Mouse (Mus musculus): Measurements from ENCODE around the gene Daam2. TPM values are rescaled to one million over a fixed set of nuclear protein-coding genes. Genes with fewer than 3 reads are reported as not detected.

Gene Daam2
- polyA plus RNA-seq, 1 experiment from 2014 or later: 4.7 TPM

DNA sequence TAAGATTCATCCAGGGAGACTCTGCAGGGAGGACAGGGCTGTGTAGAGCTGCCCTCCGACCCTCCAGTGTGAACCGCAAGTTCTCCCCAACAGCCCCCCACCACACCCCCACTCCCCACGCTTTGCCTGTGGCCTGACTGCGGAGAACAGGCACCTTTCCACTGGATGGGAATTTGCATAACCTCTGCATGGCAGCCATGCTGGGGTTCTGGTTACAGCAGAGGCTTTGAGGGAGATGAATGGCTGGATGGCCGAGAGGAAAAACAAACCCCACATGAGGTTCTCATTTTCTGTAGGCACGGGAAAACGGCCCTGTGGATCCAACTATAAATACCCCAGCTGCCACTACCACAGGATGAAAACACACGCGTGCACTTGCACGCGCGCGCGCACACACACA, 23.4 kb downstream of the Daam2 start:
- no peaks in the 10 kb centered on the region for H3K36me3 ChIP-seq (ENCODE audit: insufficient read depth, low read length)
- no peak overlapping the region for H3K4me2 ChIP-seq (ENCODE audit: low read length)
- H3K4me1 ChIP-seq (replicated peaks; ENCODE audit: insufficient read depth, low read length): 0 out of 2 replicates have a peak, but pooled peaks cover 8% of the 10 kb centered on the region
- no peak for DNase-seq (ENCODE audit: low spot score)
- no peak for TF ChIP-seq CTCF (IDR thresholded peaks at IDR 0.05; ENCODE audit: low read depth)
- ATAC-seq (replicated peaks; ENCODE audit: low FRiP score, low read depth): no peak
- H3K27ac ChIP-seq: no peak overlapping the region
- no peak overlapping the region for H3K4me3 ChIP-seq (replicated peaks; ENCODE audit: low read depth, low read length)
- 60% methylated on average over 14 of the region's 14 CpGs for WGBS
- no peaks in the 10 kb centered on the region for H3K27me3 ChIP-seq (ENCODE audit: insufficient read depth, low read length)
- H3K9me3 ChIP-seq (replicated peaks; ENCODE audit: low read length): no peaks in the 10 kb centered on the region
- no peak overlapping the region for H3K9ac ChIP-seq (ENCODE audit: low read depth, low read length)

DNA sequence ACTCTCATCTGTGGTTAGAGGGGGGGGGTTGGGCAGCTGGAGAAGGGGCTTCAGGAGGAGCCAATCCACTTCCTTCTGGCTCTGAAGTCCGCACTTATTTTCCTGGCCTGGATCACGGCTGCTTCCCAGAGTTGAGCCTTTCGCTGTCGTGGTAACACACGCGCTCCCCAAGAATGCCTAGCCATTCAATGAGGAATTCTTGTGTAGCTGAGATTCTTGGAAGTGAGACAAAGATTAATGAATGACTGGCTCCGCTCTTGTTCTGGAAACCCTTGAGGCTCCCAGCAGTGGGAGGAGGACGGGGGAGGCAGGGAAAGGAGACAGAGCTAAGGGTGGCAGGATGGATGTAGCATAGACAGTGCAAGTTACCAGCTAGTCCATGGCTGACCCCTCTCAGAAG, 24.9 kb downstream of the Daam2 start:
- Histone ChIP-seq H3K36me3 (ENCODE audit: insufficient read depth, low read length) (no peaks in the 10 kb centered on the region), H3K9me3 (replicated peaks; ENCODE audit: low read length) (no peaks in the 10 kb centered on the region), H3K27ac (no peak overlapping the region), H3K9ac (ENCODE audit: low read depth, low read length) (no peak overlapping the region), H3K27me3 (ENCODE audit: insufficient read depth, low read length) (no peaks in the 10 kb centered on the region), H3K4me1 (replicated peaks; ENCODE audit: insufficient read depth, low read length) (0 out of 2 replicates have a peak, but pooled peaks cover 8% of the 10 kb centered on the region), H3K4me2 (ENCODE audit: low read length) (peak overlapping the region; percentile 21; the same call in 1 of the 2 replicates), H3K4me3 (replicated peaks; ENCODE audit: low read depth, low read length) (no peak overlapping the region)
- no peak for TF ChIP-seq CTCF (IDR thresholded peaks at IDR 0.05; ENCODE audit: low read depth)
- DNase-seq (ENCODE audit: low spot score): peak; percentile 94
- WGBS: 23% methylated on average over 8 of the region's 8 CpGs
- ATAC-seq (replicated peaks; ENCODE audit: low FRiP score, low read depth): peak; percentile 72

DNA sequence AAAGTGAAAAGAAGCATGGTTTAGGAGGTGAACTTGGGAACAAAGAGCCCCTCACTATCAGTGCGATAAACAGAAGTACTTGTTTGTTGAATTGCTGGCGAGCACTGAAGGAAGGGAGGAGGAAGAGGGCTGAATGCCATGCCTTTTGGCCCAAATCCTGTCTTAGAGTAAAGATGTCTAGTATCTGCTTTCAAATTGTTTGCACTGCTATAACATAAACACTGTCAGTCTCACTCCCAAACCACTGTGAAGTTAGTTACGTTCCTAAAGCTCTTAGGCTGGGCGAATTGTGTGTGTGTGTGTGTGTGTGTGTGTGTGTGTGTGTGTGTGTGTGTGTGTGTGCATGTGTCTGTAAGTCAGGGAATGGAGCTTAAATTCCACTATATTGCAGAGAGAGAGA, 28.6 kb downstream of the Daam2 start:
- H3K4me1 ChIP-seq (replicated peaks; ENCODE audit: insufficient read depth, low read length): 0 out of 2 replicates have a peak, but pooled peaks cover 3% of the 10 kb centered on the region
- no peak overlapping the region for H3K4me3 ChIP-seq (replicated peaks; ENCODE audit: low read depth, low read length)
- no peaks in the 10 kb centered on the region for H3K27me3 ChIP-seq (ENCODE audit: insufficient read depth, low read length)
- H3K36me3 ChIP-seq (ENCODE audit: insufficient read depth, low read length): no peaks in the 10 kb centered on the region
- H3K9me3 ChIP-seq (replicated peaks; ENCODE audit: low read length): no peaks in the 10 kb centered on the region
- no peak for DNase-seq (ENCODE audit: low spot score)
- ATAC-seq (replicated peaks; ENCODE audit: low FRiP score, low read depth): no peak
- H3K9ac ChIP-seq (ENCODE audit: low read depth, low read length): no peak overlapping the region
- TF ChIP-seq CTCF (IDR thresholded peaks at IDR 0.05; ENCODE audit: low read depth): no peak
- WGBS: 35% methylated on average over 4 of the region's 4 CpGs
- no peak overlapping the region for H3K4me2 ChIP-seq (ENCODE audit: low read length)
- H3K27ac ChIP-seq: no peak overlapping the region

DNA sequence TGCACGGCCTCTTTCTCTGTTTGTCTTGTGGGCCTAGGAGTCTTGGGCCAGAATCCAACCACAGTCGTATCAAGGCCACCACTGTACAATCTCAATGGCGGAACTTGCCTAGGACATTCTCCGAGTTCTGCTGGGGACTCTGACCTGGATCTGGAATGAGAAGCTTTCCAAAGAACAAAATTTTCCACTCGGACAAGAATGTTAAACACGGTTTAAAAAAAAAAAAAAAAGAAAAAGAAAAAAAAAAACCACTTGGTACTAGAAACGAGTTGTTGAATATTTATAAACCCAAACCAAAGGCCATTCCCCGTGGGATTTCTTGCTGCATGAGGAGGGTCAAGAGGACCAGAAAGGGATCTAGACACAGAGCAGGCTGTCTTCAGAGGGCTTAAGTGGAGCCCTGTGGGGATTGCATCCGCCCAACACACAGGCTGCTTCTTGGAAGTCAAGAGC, 29.9 kb downstream of the Daam2 start:
- Histone ChIP-seq H3K4me1 (replicated peaks; ENCODE audit: insufficient read depth, low read length) (0 out of 2 replicates have a peak, but pooled peaks cover 3% of the 10 kb centered on the region), H3K27ac (no peak overlapping the region), H3K4me3 (replicated peaks; ENCODE audit: low read depth, low read length) (no peak overlapping the region), H3K9me3 (replicated peaks; ENCODE audit: low read length) (no peaks in the 10 kb centered on the region), H3K4me2 (ENCODE audit: low read length) (no peak overlapping the region), H3K27me3 (ENCODE audit: insufficient read depth, low read length) (no peaks in the 10 kb centered on the region), H3K36me3 (ENCODE audit: insufficient read depth, low read length) (no peaks in the 10 kb centered on the region), H3K9ac (ENCODE audit: low read depth, low read length) (no peak overlapping the region)
- TF ChIP-seq CTCF (IDR thresholded peaks at IDR 0.05; ENCODE audit: low read depth): no peak
- ATAC-seq (replicated peaks; ENCODE audit: low FRiP score, low read depth) (no peak; the same call in 1 of the 2 replicates), DNase-seq (ENCODE audit: low spot score) (no peak)
- WGBS: 58% methylated on average over 9 of the region's 9 CpGs

DNA sequence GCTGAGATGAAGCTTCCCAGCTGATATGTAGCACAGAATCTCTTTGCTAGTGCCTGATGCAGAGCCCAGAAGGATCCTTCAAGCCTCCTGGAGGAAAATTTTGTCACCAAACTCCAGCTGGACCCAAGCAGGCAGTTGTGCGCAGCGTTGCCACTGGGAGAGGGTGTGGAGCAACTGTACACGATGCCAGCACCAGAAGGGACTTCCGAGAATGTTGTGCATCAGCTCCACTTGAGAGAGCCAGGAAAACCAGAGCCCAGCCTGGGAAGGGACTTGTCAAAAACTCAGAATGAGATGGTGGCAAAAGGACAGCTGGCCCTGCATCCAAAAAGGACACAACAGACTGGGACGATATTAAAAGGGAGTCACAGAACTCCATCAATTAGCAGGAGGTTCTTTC, 32.5 kb downstream of the Daam2 start:
- Histone ChIP-seq H3K27me3 (ENCODE audit: insufficient read depth, low read length) (no peaks in the 10 kb centered on the region), H3K27ac (no peak overlapping the region), H3K36me3 (ENCODE audit: insufficient read depth, low read length) (no peaks in the 10 kb centered on the region), H3K9me3 (replicated peaks; ENCODE audit: low read length) (no peaks in the 10 kb centered on the region), H3K4me3 (replicated peaks; ENCODE audit: low read depth, low read length) (no peak overlapping the region), H3K4me2 (ENCODE audit: low read length) (no peak overlapping the region), H3K4me1 (replicated peaks; ENCODE audit: insufficient read depth, low read length) (no peaks in the 10 kb centered on the region), H3K9ac (ENCODE audit: low read depth, low read length) (no peak overlapping the region)
- no peak for TF ChIP-seq CTCF (IDR thresholded peaks at IDR 0.05; ENCODE audit: low read depth)
- WGBS: 83% methylated on average over 5 of the region's 5 CpGs
- ATAC-seq (replicated peaks; ENCODE audit: low FRiP score, low read depth): no peak
- no peak for DNase-seq (ENCODE audit: low spot score)

DNA sequence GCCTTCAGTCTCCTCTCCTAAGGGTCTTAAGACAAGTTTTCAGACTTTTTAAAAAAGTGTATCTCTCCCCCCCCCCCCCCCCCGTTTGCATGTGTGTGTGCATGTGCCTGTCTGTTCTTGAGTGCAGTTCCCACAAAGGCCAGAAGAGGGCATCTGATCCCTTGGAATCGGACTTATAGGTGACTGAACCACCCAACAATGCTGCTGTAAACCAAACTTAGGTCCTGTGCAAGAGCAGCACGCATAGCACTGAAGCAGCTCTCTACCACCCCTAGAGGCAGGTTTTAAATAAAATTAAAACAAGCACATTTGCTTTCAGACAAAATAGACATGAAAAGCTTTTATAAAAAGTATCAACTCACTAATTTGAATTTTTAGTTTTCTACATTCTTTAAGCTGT, 33.9 kb downstream of the Daam2 start:
- Histone ChIP-seq H3K27me3 (ENCODE audit: insufficient read depth, low read length) (no peaks in the 10 kb centered on the region), H3K4me3 (replicated peaks; ENCODE audit: low read depth, low read length) (no peak overlapping the region), H3K4me2 (ENCODE audit: low read length) (no peak overlapping the region), H3K4me1 (replicated peaks; ENCODE audit: insufficient read depth, low read length) (no peaks in the 10 kb centered on the region), H3K36me3 (ENCODE audit: insufficient read depth, low read length) (no peaks in the 10 kb centered on the region), H3K27ac (no peak overlapping the region), H3K9me3 (replicated peaks; ENCODE audit: low read length) (no peaks in the 10 kb centered on the region), H3K9ac (ENCODE audit: low read depth, low read length) (no peak overlapping the region)
- peak; percentile 78 for DNase-seq (ENCODE audit: low spot score)
- WGBS: 27% methylated on average over 3 of the region's 3 CpGs
- ATAC-seq (replicated peaks; ENCODE audit: low FRiP score, low read depth): peak; percentile 45; the same call in 1 of the 2 replicates
- peak; percentile 74 for TF ChIP-seq CTCF (IDR thresholded peaks at IDR 0.05; ENCODE audit: low read depth)
